8 mouse cellular contexts compared by ENCODE assay signal in genomic region chr4:141059616-141060425, GRCm38 (mm10). TPM values are rescaled to one million over a fixed set of nuclear protein-coding genes. Genes with fewer than 3 reads are reported as not detected.
DNase-seq lines count a peak whose midpoint lies in the region; ATAC-seq and TF ChIP-seq lines count a peak whose summit lies in the region.

No protein-coding gene starts in this region.

- intact Hi-C loops in heart, postnatal 10 days (cut with DNase I), result no loop called here

- peak overlapping the region; percentile 87 for H3K4me2 ChIP-seq in heart, postnatal 0 days (ENCODE audit: low read depth, low read length)
- H3K4me2 ChIP-seq in forebrain, embryonic 14.5 days (ENCODE audit: low read length), result peak overlapping the region; percentile 81
- H3K4me2 ChIP-seq in liver, postnatal 0 days (ENCODE audit: low read depth, low read length), result peak overlapping the region; percentile 95

- TF ChIP-seq CTCF in heart, postnatal 0 days (IDR thresholded peaks at IDR 0.05; ENCODE audit: low read depth), result no peak
- TF ChIP-seq CTCF in Patski (IDR thresholded peaks at IDR 0.05), result no peak
- TF ChIP-seq CTCF in liver, postnatal 0 days (IDR thresholded peaks at IDR 0.05; ENCODE audit: low read depth), result no peak

- H3K36me3 ChIP-seq in heart, postnatal 0 days (replicated peaks; ENCODE audit: control insufficient read depth, insufficient read depth, low read length), result 0 out of 2 replicates have a peak, but pooled peaks cover 4% of the 10 kb centered on the region
- no peaks in the 10 kb centered on the region; the same call in 1 of the 2 replicates for H3K36me3 ChIP-seq in forebrain, embryonic 14.5 days (ENCODE audit: control insufficient read depth, insufficient read depth, low read length)
- H3K36me3 ChIP-seq in liver, postnatal 0 days (replicated peaks; ENCODE audit: insufficient read depth, low read length), result no peaks in the 10 kb centered on the region

- no peaks in the 10 kb centered on the region for H3K9me3 ChIP-seq in heart, postnatal 0 days (replicated peaks; ENCODE audit: control insufficient read depth, low read length)
- H3K9me3 ChIP-seq in forebrain, embryonic 14.5 days (replicated peaks; ENCODE audit: control insufficient read depth, low read length), result no peaks in the 10 kb centered on the region
- no peaks in the 10 kb centered on the region for H3K9me3 ChIP-seq in liver, postnatal 0 days (ENCODE audit: low read length)

- POLR2A ChIA-PET in Patski (lab: Charles Lee), result interaction anchor here (0.6 kb wide), 1 partner anchor 104 kb away, joined by 4 read pairs; no protein-coding TSS in a partner anchor

- DNase-seq in heart, postnatal 0 days (ENCODE audit: low spot score), result no peak
- no peak for DNase-seq in heart, postnatal 10 days
- DNase-seq in Patski (ENCODE audit: low read depth, low spot score), result no peak
- no peak for DNase-seq in forebrain, embryonic 14.5 days (ENCODE audit: low spot score)
- DNase-seq in liver, postnatal 0 days, result no peak
- no peak for DNase-seq in ovary, adult 18-20 months (ENCODE audit: low spot score)
- DNase-seq in ovary, postnatal 14 days (ENCODE audit: low spot score), result no peak
- no peak for DNase-seq in urinary bladder, postnatal 25 days (ENCODE audit: low spot score)

- H3K27me3 ChIP-seq in heart, postnatal 0 days (ENCODE audit: control insufficient read depth, insufficient read depth, low read length), result no peaks in the 10 kb centered on the region
- H3K27me3 ChIP-seq in Patski, result no peaks in the 10 kb centered on the region
- H3K27me3 ChIP-seq in forebrain, embryonic 14.5 days (replicated peaks; ENCODE audit: control insufficient read depth, insufficient read depth, low read length), result no peaks in the 10 kb centered on the region
- H3K27me3 ChIP-seq in liver, postnatal 0 days (ENCODE audit: insufficient read depth, low read length), result no peaks in the 10 kb centered on the region

- peak overlapping the region; percentile 61 for H3K9ac ChIP-seq in heart, postnatal 0 days (replicated peaks; ENCODE audit: low read depth, low read length)
- H3K9ac ChIP-seq in forebrain, embryonic 14.5 days (ENCODE audit: low read length), result peak overlapping the region; percentile 79
- peak overlapping the region; percentile 76 for H3K9ac ChIP-seq in liver, postnatal 0 days (replicated peaks)

- H3K27ac ChIP-seq in heart, postnatal 0 days (ENCODE audit: low read depth), result peak overlapping the region; percentile 79
- H3K27ac ChIP-seq in forebrain, embryonic 14.5 days (ENCODE audit: low read depth, low read length), result peak overlapping the region; percentile 90
- peak overlapping the region; percentile 64; the same call in 1 of the 2 replicates for H3K27ac ChIP-seq in liver, postnatal 0 days (ENCODE audit: low read depth)

- WGBS in heart, postnatal 0 days, result 4% methylated on average over 29 of the region's 32 CpGs
- 2% methylated on average over 32 of the region's 32 CpGs for WGBS in forebrain, embryonic 14.5 days
- 7% methylated on average over 31 of the region's 32 CpGs for WGBS in liver, postnatal 0 days (ENCODE audit: insufficient replicate concordance)

- in situ Hi-C loops in Patski (cut with MboI; ENCODE audit: low pct_unique_long_range_greater_than_20kb), result no loop called here

- no peak for TF ChIP-seq EP300 in heart, postnatal 0 days (IDR thresholded peaks at IDR 0.05; ENCODE audit: low read depth)
- no peak for TF ChIP-seq EP300 in liver, postnatal 0 days (IDR thresholded peaks at IDR 0.05; ENCODE audit: low read depth)

- peak; percentile 19; the same call in 1 of the 2 replicates for ATAC-seq in heart, postnatal 0 days (ENCODE audit: insufficient read depth, low read depth)
- ATAC-seq in Patski, result peak; percentile 53
- no peak for ATAC-seq in forebrain, embryonic 14.5 days
- ATAC-seq in liver, postnatal 0 days, result peak; percentile 35

- H3K4me3 ChIP-seq in heart, postnatal 0 days (ENCODE audit: low read depth, low read length), result peak overlapping the region; percentile 57
- H3K4me3 ChIP-seq in forebrain, embryonic 14.5 days (ENCODE audit: low read depth, low read length), result peak overlapping the region; percentile 54
- H3K4me3 ChIP-seq in liver, postnatal 0 days (ENCODE audit: low read depth, low read length), result peak overlapping the region; percentile 63

- peaks cover 5% of the 10 kb centered on the region; the same call in 1 of the 2 replicates for H3K4me1 ChIP-seq in heart, postnatal 0 days (ENCODE audit: control insufficient read depth, insufficient read depth)
- peaks cover 5% of the 10 kb centered on the region for H3K4me1 ChIP-seq in forebrain, embryonic 14.5 days (ENCODE audit: control insufficient read depth, insufficient read depth, low read length)
- H3K4me1 ChIP-seq in liver, postnatal 0 days (ENCODE audit: insufficient read depth), result peaks cover 14% of the 10 kb centered on the region; the same call in 1 of the 2 replicates

- CTCF ChIA-PET in Patski (lab: Charles Lee), result interaction anchor here (0.9 to 1.2 kb wide), 2 partner anchors 10 to 28 kb away, joined by 3 read pairs; no protein-coding TSS in a partner anchor

RNA-seq across cellular contexts. Expression of gene Crocc, which starts 0.5 kb away (rescaled TPM):
- 4.6 and 4.9 TPM in 2 replicates for total RNA-seq in heart, postnatal 0 days (2014; rRNA removed; ENCODE audit: low replicate concordance)
- polyA plus RNA-seq in heart, postnatal 0 days (2015; fragmentation: Nextera tagmentation; extraction: Ambion mirVana), result 1.8 and 2.1 TPM in 2 replicates
- 1 to 10 TPM; 7.0 to 7.4 TPM for total RNA-seq in heart, postnatal 10 days (2021)
- polyA plus RNA-seq in Patski (2021), result 11.9 TPM
- 6.6 and 7.8 TPM in 2 replicates for polyA plus RNA-seq in forebrain, embryonic 14.5 days (2014; fragmentation: Nextera tagmentation; extraction: Ambion mirVana)
- 0.32 and 0.47 TPM in 2 replicates for polyA plus RNA-seq in liver, postnatal 0 days (2015; fragmentation: Nextera tagmentation; extraction: Ambion mirVana)

RNA-seq across cellular contexts. Expression of gene Necap2, which starts 18.3 kb away (rescaled TPM):
- 30.2 and 47.1 TPM in 2 replicates for total RNA-seq in heart, postnatal 0 days (2014; rRNA removed; ENCODE audit: low replicate concordance)
- 31.8 and 33.8 TPM in 2 replicates for polyA plus RNA-seq in heart, postnatal 0 days (2015; fragmentation: Nextera tagmentation; extraction: Ambion mirVana)
- total RNA-seq in heart, postnatal 10 days (2021), result 10 to 100 TPM; 33.3 to 34.3 TPM
- 55.9 TPM for polyA plus RNA-seq in Patski (2021)
- 36.6 and 41.8 TPM in 2 replicates for polyA plus RNA-seq in forebrain, embryonic 14.5 days (2014; fragmentation: Nextera tagmentation; extraction: Ambion mirVana)
- polyA plus RNA-seq in liver, postnatal 0 days (2015; fragmentation: Nextera tagmentation; extraction: Ambion mirVana), result 47.1 and 53.0 TPM in 2 replicates

RNA-seq across cellular contexts. Expression of gene Spata21, which starts 28.3 kb away (rescaled TPM):
- total RNA-seq in heart, postnatal 0 days (2014; rRNA removed; ENCODE audit: low replicate concordance), result not detected in 2 replicates
- polyA plus RNA-seq in heart, postnatal 0 days (2015; fragmentation: Nextera tagmentation; extraction: Ambion mirVana), result 0.04 TPM in 1 of 2 replicates, not detected in the other
- not detected for total RNA-seq in heart, postnatal 10 days (2021)
- not detected for polyA plus RNA-seq in Patski (2021)
- polyA plus RNA-seq in forebrain, embryonic 14.5 days (2014; fragmentation: Nextera tagmentation; extraction: Ambion mirVana), result 0.19 TPM in 1 of 2 replicates, not detected in the other
- not detected in 2 replicates for polyA plus RNA-seq in liver, postnatal 0 days (2015; fragmentation: Nextera tagmentation; extraction: Ambion mirVana)

RNA-seq across cellular contexts. Expression of gene Mfap2, which starts 49.6 kb away (rescaled TPM):
- 45.0 and 47.8 TPM in 2 replicates for total RNA-seq in heart, postnatal 0 days (2014; rRNA removed; ENCODE audit: low replicate concordance)
- polyA plus RNA-seq in heart, postnatal 0 days (2015; fragmentation: Nextera tagmentation; extraction: Ambion mirVana), result 114 and 129 TPM in 2 replicates
- total RNA-seq in heart, postnatal 10 days (2021), result 10 to 100 TPM; 47.6 to 53.7 TPM
- polyA plus RNA-seq in Patski (2021), result 40.3 TPM
- 255 and 287 TPM in 2 replicates for polyA plus RNA-seq in forebrain, embryonic 14.5 days (2014; fragmentation: Nextera tagmentation; extraction: Ambion mirVana)
- 14.1 and 14.6 TPM in 2 replicates for polyA plus RNA-seq in liver, postnatal 0 days (2015; fragmentation: Nextera tagmentation; extraction: Ambion mirVana)
